Mouse (Mus musculus): ENCODE data around the gene Tmem136. TPM values are rescaled to one million over a fixed set of nuclear protein-coding genes. Genes with fewer than 3 reads are reported as not detected.
"Not testable (repeated sequence)": the region's sequence is repeated elsewhere in the genome, so short reads cannot be mapped to it uniquely, and the experiment has no call there.

The Tmem136 gene
- polyA plus RNA-seq, 1 experiment from 2014 or later: 11.8 TPM

GRCm38 (mm10) chr9:43133525-43133924 lies 17.2 kb upstream of the Tmem136 start:
- no peak for ATAC-seq (ENCODE audit: low read depth)
- Histone ChIP-seq H3K27me3 (ENCODE audit: control insufficient read depth, insufficient read depth, low read length) (no peaks in the 10 kb centered on the region), H3K4me1 (ENCODE audit: control insufficient read depth, insufficient read depth, low read length) (peaks cover 3% of the 10 kb centered on the region; the same call in 1 of the 2 replicates), H3K9ac (replicated peaks; ENCODE audit: low read depth, low read length) (no peak overlapping the region), H3K4me2 (ENCODE audit: low read depth, low read length) (no peak overlapping the region), H3K4me3 (ENCODE audit: low read depth, low read length) (no peak overlapping the region), H3K9me3 (ENCODE audit: control insufficient read depth, low read length) (no peaks in the 10 kb centered on the region), H3K27ac (ENCODE audit: low read depth, low read length) (no peak overlapping the region), H3K36me3 (ENCODE audit: control insufficient read depth, insufficient read depth, low read length) (no peaks in the 10 kb centered on the region)
- WGBS: 84% methylated on average over 3 of the region's 3 CpGs

- Histone ChIP-seq H3K4me3 (ENCODE audit: low read depth, low read length) (no peak overlapping the region), H3K27me3 (ENCODE audit: control insufficient read depth, insufficient read depth, low read length) (no peaks in the 10 kb centered on the region), H3K36me3 (ENCODE audit: control insufficient read depth, insufficient read depth, low read length) (no peaks in the 10 kb centered on the region), H3K4me2 (ENCODE audit: low read depth, low read length) (no peak overlapping the region), H3K9me3 (ENCODE audit: control insufficient read depth, low read length) (no peaks in the 10 kb centered on the region), H3K4me1 (ENCODE audit: control insufficient read depth, insufficient read depth, low read length) (peaks cover 3% of the 10 kb centered on the region; the same call in 1 of the 2 replicates), H3K9ac (replicated peaks; ENCODE audit: low read depth, low read length) (no peak overlapping the region), H3K27ac (ENCODE audit: low read depth, low read length) (no peak overlapping the region)
- no peak for ATAC-seq (ENCODE audit: low read depth)
- WGBS: 20% methylated on average over 4 of the region's 4 CpGs
Measured at GRCm38 (mm10) chr9:43132380-43132779, 16.0 kb upstream of the Tmem136 start.

- WGBS: 85% methylated on average over 5 of the region's 5 CpGs
- Histone ChIP-seq H3K4me1 (ENCODE audit: control insufficient read depth, insufficient read depth, low read length) (peaks cover 3% of the 10 kb centered on the region; the same call in 1 of the 2 replicates), H3K27ac (ENCODE audit: low read depth, low read length) (no peak overlapping the region), H3K4me2 (ENCODE audit: low read depth, low read length) (no peak overlapping the region), H3K4me3 (ENCODE audit: low read depth, low read length) (no peak overlapping the region), H3K36me3 (ENCODE audit: control insufficient read depth, insufficient read depth, low read length) (no peaks in the 10 kb centered on the region), H3K27me3 (ENCODE audit: control insufficient read depth, insufficient read depth, low read length) (no peaks in the 10 kb centered on the region), H3K9ac (replicated peaks; ENCODE audit: low read depth, low read length) (no peak overlapping the region), H3K9me3 (ENCODE audit: control insufficient read depth, low read length) (no peaks in the 10 kb centered on the region)
- no peak for ATAC-seq (ENCODE audit: low read depth)
Measured at GRCm38 (mm10) chr9:43131940-43132339, 15.6 kb upstream of the Tmem136 start.

- ATAC-seq (ENCODE audit: low read depth): no peak
Measured at GRCm38 (mm10) chr9:43130684-43131083, 14.3 kb upstream of the Tmem136 start.

GRCm38 (mm10) chr9:43127101-43127787 lies 10.9 kb upstream of the Tmem136 start:
- Histone ChIP-seq H3K4me2 (ENCODE audit: low read depth, low read length) (no peak overlapping the region), H3K9me3 (ENCODE audit: control insufficient read depth, low read length) (no peaks in the 10 kb centered on the region), H3K4me3 (ENCODE audit: low read depth, low read length) (no peak overlapping the region), H3K9ac (replicated peaks; ENCODE audit: low read depth, low read length) (no peak overlapping the region), H3K27ac (ENCODE audit: low read depth, low read length) (no peak overlapping the region), H3K27me3 (ENCODE audit: control insufficient read depth, insufficient read depth, low read length) (no peaks in the 10 kb centered on the region), H3K36me3 (ENCODE audit: control insufficient read depth, insufficient read depth, low read length) (no peaks in the 10 kb centered on the region), H3K4me1 (ENCODE audit: control insufficient read depth, insufficient read depth, low read length) (peaks cover 3% of the 10 kb centered on the region; the same call in 1 of the 2 replicates)
- no peak for ATAC-seq (ENCODE audit: low read depth)
- WGBS: 70% methylated on average over 10 of the region's 10 CpGs

More at GRCm38 (mm10) chr9:43130684-43131083, 14.3 kb upstream of the Tmem136 start:
- Histone ChIP-seq H3K27me3 (ENCODE audit: control insufficient read depth, insufficient read depth, low read length) (no peaks in the 10 kb centered on the region), H3K4me1 (ENCODE audit: control insufficient read depth, insufficient read depth, low read length) (peaks cover 3% of the 10 kb centered on the region; the same call in 1 of the 2 replicates), H3K36me3 (ENCODE audit: control insufficient read depth, insufficient read depth, low read length) (no peaks in the 10 kb centered on the region), H3K4me3 (ENCODE audit: low read depth, low read length) (no peak overlapping the region), H3K9ac (replicated peaks; ENCODE audit: low read depth, low read length) (no peak overlapping the region), H3K4me2 (ENCODE audit: low read depth, low read length) (no peak overlapping the region), H3K27ac (ENCODE audit: low read depth, low read length) (no peak overlapping the region), H3K9me3 (ENCODE audit: control insufficient read depth, low read length) (no peaks in the 10 kb centered on the region)
- 95% methylated on average over 2 of the region's 2 CpGs for WGBS

- 50% methylated on average over 1 of the region's 1 CpGs for WGBS
- H3K27me3 ChIP-seq (ENCODE audit: control insufficient read depth, insufficient read depth, low read length): no peaks in the 10 kb centered on the region
- no peaks in the 10 kb centered on the region for H3K9me3 ChIP-seq (ENCODE audit: control insufficient read depth, low read length)
- no peaks in the 10 kb centered on the region for H3K4me1 ChIP-seq (ENCODE audit: control insufficient read depth, insufficient read depth, low read length)
- H3K4me3 ChIP-seq (ENCODE audit: low read depth, low read length): no peak overlapping the region
- H3K36me3 ChIP-seq (ENCODE audit: control insufficient read depth, insufficient read depth, low read length): no peaks in the 10 kb centered on the region
- no peak overlapping the region for H3K9ac ChIP-seq (replicated peaks; ENCODE audit: low read depth, low read length)
- H3K4me2 ChIP-seq (ENCODE audit: low read depth, low read length): no peak overlapping the region
- ATAC-seq (ENCODE audit: low read depth): no peak
- no peak overlapping the region for H3K27ac ChIP-seq (ENCODE audit: low read depth, low read length)
Measured at GRCm38 (mm10) chr9:43122379-43122778, 6.0 kb upstream of the Tmem136 start.

- 94% methylated on average over 2 of the region's 2 CpGs for WGBS
- H3K4me2 ChIP-seq (ENCODE audit: low read depth, low read length): not testable (repeated sequence)
Measured at GRCm38 (mm10) chr9:43121948-43122347, 5.6 kb upstream of the Tmem136 start.

GRCm38 (mm10) chr9:43116997-43117336 lies 597 bp upstream of the Tmem136 start:
- Histone ChIP-seq H3K4me1 (ENCODE audit: control insufficient read depth, insufficient read depth, low read length) (0 out of 2 replicates have a peak, but pooled peaks cover 3% of the 10 kb centered on the region), H3K27me3 (ENCODE audit: control insufficient read depth, insufficient read depth, low read length) (no peaks in the 10 kb centered on the region), H3K9me3 (ENCODE audit: control insufficient read depth, low read length) (no peaks in the 10 kb centered on the region), H3K4me3 (ENCODE audit: low read depth, low read length) (no peak overlapping the region), H3K9ac (replicated peaks; ENCODE audit: low read depth, low read length) (no peak overlapping the region), H3K4me2 (ENCODE audit: low read depth, low read length) (no peak overlapping the region), H3K36me3 (ENCODE audit: control insufficient read depth, insufficient read depth, low read length) (no peaks in the 10 kb centered on the region), H3K27ac (ENCODE audit: low read depth, low read length) (no peak overlapping the region)
- WGBS: 88% methylated on average over 6 of the region's 6 CpGs
- no peak for ATAC-seq (ENCODE audit: low read depth)

More at GRCm38 (mm10) chr9:43121948-43122347, 5.6 kb upstream of the Tmem136 start:
- not testable (repeated sequence) for H3K4me1 ChIP-seq (ENCODE audit: control insufficient read depth, insufficient read depth, low read length); H3K36me3 ChIP-seq (ENCODE audit: control insufficient read depth, insufficient read depth, low read length); H3K27me3 ChIP-seq (ENCODE audit: control insufficient read depth, insufficient read depth, low read length); H3K9me3 ChIP-seq (ENCODE audit: control insufficient read depth, low read length); ATAC-seq (ENCODE audit: low read depth); H3K4me3 ChIP-seq (ENCODE audit: low read depth, low read length); H3K27ac ChIP-seq (ENCODE audit: low read depth, low read length); H3K9ac ChIP-seq (replicated peaks; ENCODE audit: low read depth, low read length)

GRCm38 (mm10) chr9:43115431-43116133 lies 788 bp downstream of the Tmem136 start:
- Histone ChIP-seq H3K27ac (ENCODE audit: low read depth, low read length) (peak overlapping the region; percentile 64), H3K27me3 (ENCODE audit: control insufficient read depth, insufficient read depth, low read length) (no peaks in the 10 kb centered on the region), H3K4me2 (ENCODE audit: low read depth, low read length) (peak overlapping the region; percentile 82), H3K9me3 (ENCODE audit: control insufficient read depth, low read length) (no peaks in the 10 kb centered on the region), H3K9ac (replicated peaks; ENCODE audit: low read depth, low read length) (peak overlapping the region; percentile 95), H3K4me1 (ENCODE audit: control insufficient read depth, insufficient read depth, low read length) (0 out of 2 replicates have a peak, but pooled peaks cover 3% of the 10 kb centered on the region), H3K4me3 (ENCODE audit: low read depth, low read length) (peak overlapping the region; percentile 97), H3K36me3 (ENCODE audit: control insufficient read depth, insufficient read depth, low read length) (peaks cover 9% of the 10 kb centered on the region)
- 16% methylated on average over 12 of the region's 12 CpGs for WGBS
- ATAC-seq (ENCODE audit: low read depth): no peak

Measured in neural tube, embryonic 14.5 days (tissue).